Mouse (Mus musculus) heart, postnatal 0 days (tissue): ENCODE data around the gene Tmtc3. TPM values are rescaled to one million over a fixed set of nuclear protein-coding genes. Genes with fewer than 3 reads are reported as not detected.

Experiments used
- ATAC-seq: fragments of 200-750 bp; cut with Nextera tagmentation; 2 replicates; pipeline ENCODE4 v1.8.0; 2017; ENCODE audit warnings: low read depth, moderate number of reproducible peaks, moderate library complexity; ENCODE audit not compliant: insufficient read depth
- DNase-seq: peaks from one replicate; pipeline ENCODE4 v3.0.0-alpha.2; 2016; ENCODE audit warnings: low spot score
- H3K27ac ChIP-seq: fragments of 300-500 bp; sonication (generic); 2 replicates; pipeline ENCODE4 v1.5.1; 2014; ENCODE audit warnings: low read depth, mild to moderate bottlenecking
- H3K27me3 ChIP-seq: fragments of 300-500 bp; sonication (generic); 2 replicates; pipeline ENCODE4 v1.6.1; 2014; ENCODE audit warnings: low read length, mixed read lengths; ENCODE audit not compliant: control insufficient read depth, insufficient read depth
- H3K36me3 ChIP-seq: fragments of 300-500 bp; sonication (generic); replicated peaks from 2 replicates; pipeline ENCODE4 v1.6.1; 2014; ENCODE audit warnings: low read length, mixed read lengths; ENCODE audit not compliant: control insufficient read depth, insufficient read depth
- H3K4me1 ChIP-seq: fragments of 300-500 bp; sonication (generic); 2 replicates; pipeline ENCODE4 v1.6.1; 2014; ENCODE audit warnings: antibody characterized with exemption; ENCODE audit not compliant: control insufficient read depth, insufficient read depth
- H3K4me2 ChIP-seq: fragments of 300-500 bp; sonication (generic); 2 replicates; pipeline ENCODE4 v1.6.1; 2014; ENCODE audit warnings: low read depth, mild to moderate bottlenecking, low read length, moderate library complexity
- H3K4me3 ChIP-seq: fragments of 300-500 bp; sonication (generic); 2 replicates; pipeline ENCODE4 v1.5.1; 2014; ENCODE audit warnings: low read depth, low read length
- H3K9ac ChIP-seq: fragments of 300-500 bp; sonication (generic); replicated peaks from 2 replicates; pipeline ENCODE4 v1.6.1; 2014; ENCODE audit warnings: low read depth, low read length, mixed read lengths
- H3K9me3 ChIP-seq: fragments of 300-500 bp; sonication (generic); replicated peaks from 2 replicates; pipeline ENCODE4 v1.6.1; 2016; ENCODE audit warnings: low read length; ENCODE audit not compliant: control insufficient read depth
- CTCF ChIP-seq: IDR thresholded peaks from 2 replicates; pipeline ENCODE4 v1.5.1; 2016; ENCODE audit warnings: antibody characterized with exemption, control low read depth, low read depth
- EP300 ChIP-seq: IDR thresholded peaks from 2 replicates; pipeline ENCODE4 v1.6.1; 2016; ENCODE audit warnings: antibody characterized with exemption, low read depth
- WGBS: fragments of 180-500 bp; shearing (Covaris S2); extraction: QIAGEN DNeasy Blood & Tissue Kit; methylation state at CpG from one replicate; pipeline ENCODE4 v1.1.7; 2014; 5-methylcytosine and 5-hydroxymethylcytosine counted together
- polyA plus RNA-seq: library from polyadenylated mRNA; unstranded; fragments of >200 nt; fragmentation: Nextera tagmentation; extraction: Ambion mirVana; gene quantifications from 2 replicates; pipeline ENCODE4 v1.2.1, GENCODE M21; 2015
- total RNA-seq: library from RNA; depleted of rRNA; stranded (reverse); fragments of >200 nt; gene quantifications from 2 replicates; pipeline ENCODE4 v1.2.3, GENCODE M21; 2014; ENCODE audit warnings: low replicate concordance; rRNA removed

The Tmtc3 gene
- total RNA-seq (10.1 and 19.4 TPM in 2 replicates), polyA plus RNA-seq (6.6 and 7.2 TPM in 2 replicates)

GRCm38 (mm10) chr10:100487097-100487978 is at the start of gene Tmtc3, which contains the start of gene Cep290:
Gene Tmtc3, minus strand, starts transcription at chr10:100487350.
Gene Cep290, plus strand, starts transcription at chr10:100487558.
- H3K27ac ChIP-seq = peak within 1 kb of the TSS; percentile 54
- H3K4me3 ChIP-seq = peak within 1 kb of the TSS; percentile 84
- H3K9ac ChIP-seq = peak within 1 kb of the TSS; percentile 76
- H3K9me3 ChIP-seq = no peaks in the 10 kb centered on the region
- no peaks in the 10 kb centered on the region for H3K36me3 ChIP-seq
- ATAC-seq (peak; percentile 99), DNase-seq (peak; percentile 100)
- WGBS = 1% methylated on average over 63 of the region's 63 CpGs
- no peaks in the 10 kb centered on the region for H3K27me3 ChIP-seq
- H3K4me2 ChIP-seq = peak within 1 kb of the TSS; percentile 67
- TF ChIP-seq EP300 (peak; percentile 24; the same call in 1 of the 2 replicates), CTCF (no peak)
- peaks cover 8% of the 10 kb centered on the region; the same call in 1 of the 2 replicates for H3K4me1 ChIP-seq

DNA sequence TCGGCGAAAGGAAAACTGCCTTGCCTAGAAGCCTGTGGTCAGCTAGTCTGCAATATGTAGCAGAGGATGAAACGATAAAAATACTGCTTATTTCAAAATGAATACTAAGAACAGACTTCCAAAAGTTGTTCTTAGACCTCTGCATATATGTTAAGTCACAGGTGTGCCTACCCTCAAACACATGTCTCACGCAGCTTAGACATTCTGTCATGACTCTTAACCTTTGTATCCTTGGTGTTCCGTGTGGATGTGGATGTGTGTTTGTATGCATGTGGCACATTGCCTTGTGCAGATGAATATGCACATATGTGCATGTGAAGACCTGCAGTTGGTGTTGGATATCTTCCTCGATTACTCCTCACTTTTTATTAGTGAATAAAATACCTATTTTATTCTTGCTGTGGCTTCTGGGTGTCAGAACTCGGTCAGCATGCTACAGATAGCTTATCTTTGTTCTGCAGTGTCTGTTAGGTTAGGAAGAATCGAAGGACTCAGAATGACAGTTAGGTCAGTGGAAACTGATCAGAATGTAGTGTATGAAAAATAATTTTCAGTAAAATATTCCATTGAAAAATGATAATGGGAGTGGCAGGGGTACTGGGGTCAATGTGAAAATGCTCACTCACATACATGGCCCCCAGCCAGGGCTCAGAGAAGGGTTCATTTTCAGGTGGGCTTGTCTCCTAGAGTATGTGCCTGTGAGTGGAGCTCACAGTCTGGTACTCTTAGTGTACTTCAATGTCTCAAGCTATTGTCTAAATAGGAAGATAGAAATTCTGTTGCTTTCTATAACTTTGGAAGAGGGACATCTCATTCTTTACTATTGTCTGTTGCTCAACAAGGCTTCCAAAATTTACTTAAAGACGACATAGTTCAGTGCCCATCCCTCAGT is 37.6 kb upstream of the Tmtc3 start:
- H3K27me3 ChIP-seq = no peaks in the 10 kb centered on the region
- no peak for DNase-seq
- 80% methylated on average over 9 of the region's 9 CpGs for WGBS

DNA sequence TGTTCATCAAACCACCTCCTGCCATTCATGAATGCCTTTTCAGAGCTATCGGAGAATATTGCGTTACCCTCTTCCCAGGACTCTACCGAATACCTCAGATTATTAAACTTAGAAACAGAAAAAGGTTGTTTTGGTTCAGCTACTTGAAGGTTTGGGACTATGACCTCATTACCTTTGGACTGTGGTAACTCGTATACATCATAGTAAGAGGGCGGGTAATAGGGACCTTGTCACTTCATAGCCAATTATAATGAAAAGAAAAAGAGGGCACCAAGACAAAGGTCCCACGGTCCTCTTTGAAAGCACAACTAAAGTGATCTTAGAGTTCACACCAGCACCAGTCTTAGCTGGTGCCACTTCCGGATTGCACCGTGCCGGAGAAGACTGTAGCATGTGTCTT is 35.2 kb upstream of the Tmtc3 start:
- Histone ChIP-seq H3K36me3 (no peaks in the 10 kb centered on the region), H3K4me3 (no peak overlapping the region), H3K9ac (no peak overlapping the region), H3K27me3 (no peaks in the 10 kb centered on the region), H3K27ac (no peak overlapping the region), H3K4me2 (no peak overlapping the region), H3K9me3 (no peaks in the 10 kb centered on the region), H3K4me1 (no peaks in the 10 kb centered on the region)
- no peak for DNase-seq
- 91% methylated on average over 9 of the region's 9 CpGs for WGBS
- ATAC-seq = no peak
- no peak for TF ChIP-seq CTCF
- no peak for TF ChIP-seq EP300

More for the DNA sequence above, 37.6 kb upstream of the Tmtc3 start:
- Histone ChIP-seq H3K4me1 (no peaks in the 10 kb centered on the region), H3K9me3 (no peaks in the 10 kb centered on the region), H3K36me3 (no peaks in the 10 kb centered on the region), H3K9ac (no peak overlapping the region), H3K4me3 (no peak overlapping the region), H3K4me2 (no peak overlapping the region), H3K27ac (no peak overlapping the region)
- no peak for TF ChIP-seq EP300
- no peak for ATAC-seq

GRCm38 (mm10) chr10:100521617-100522016 is 34.5 kb upstream of the Tmtc3 start:
- Histone ChIP-seq H3K4me3 (no peak overlapping the region), H3K9ac (no peak overlapping the region), H3K4me2 (no peak overlapping the region), H3K36me3 (no peaks in the 10 kb centered on the region), H3K4me1 (no peaks in the 10 kb centered on the region), H3K27ac (no peak overlapping the region), H3K27me3 (no peaks in the 10 kb centered on the region), H3K9me3 (no peaks in the 10 kb centered on the region)
- TF ChIP-seq CTCF (no peak), EP300 (no peak)
- WGBS = 83% methylated on average over 4 of the region's 4 CpGs
- DNase-seq = no peak
- no peak for ATAC-seq

DNA sequence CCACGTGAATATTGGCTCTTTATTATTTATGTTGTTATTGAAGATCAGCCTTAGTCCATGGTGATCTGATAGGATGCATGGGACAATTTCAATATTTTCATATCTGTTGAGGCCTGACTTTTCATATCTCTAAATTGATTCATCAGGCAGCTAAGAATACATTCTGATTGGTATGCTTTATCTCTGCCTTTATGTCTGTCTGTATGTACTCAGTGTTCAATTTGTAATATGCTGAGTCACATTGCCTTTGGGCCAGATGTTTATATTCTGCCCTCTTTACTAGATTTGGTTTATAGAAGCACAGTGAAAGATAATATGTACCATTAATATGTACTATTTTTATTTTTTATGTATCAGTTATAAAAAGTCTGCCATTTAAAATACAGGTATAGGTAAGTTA is 21.0 kb upstream of the Tmtc3 start:
- no peak overlapping the region for H3K9ac ChIP-seq
- peaks cover 18% of the 10 kb centered on the region for H3K36me3 ChIP-seq
- ATAC-seq (no peak), DNase-seq (no peak)
- no peak overlapping the region for H3K27ac ChIP-seq
- H3K4me1 ChIP-seq = no peaks in the 10 kb centered on the region
- 76% methylated on average over 1 of the region's 1 CpGs for WGBS
- H3K27me3 ChIP-seq = no peaks in the 10 kb centered on the region
- no peaks in the 10 kb centered on the region for H3K9me3 ChIP-seq
- H3K4me3 ChIP-seq = no peak overlapping the region
- H3K4me2 ChIP-seq = no peak overlapping the region
- TF ChIP-seq EP300 = no peak
- TF ChIP-seq CTCF = no peak
